ENCODE assay signal across 12 mouse cellular contexts in the genomic region with DNA sequence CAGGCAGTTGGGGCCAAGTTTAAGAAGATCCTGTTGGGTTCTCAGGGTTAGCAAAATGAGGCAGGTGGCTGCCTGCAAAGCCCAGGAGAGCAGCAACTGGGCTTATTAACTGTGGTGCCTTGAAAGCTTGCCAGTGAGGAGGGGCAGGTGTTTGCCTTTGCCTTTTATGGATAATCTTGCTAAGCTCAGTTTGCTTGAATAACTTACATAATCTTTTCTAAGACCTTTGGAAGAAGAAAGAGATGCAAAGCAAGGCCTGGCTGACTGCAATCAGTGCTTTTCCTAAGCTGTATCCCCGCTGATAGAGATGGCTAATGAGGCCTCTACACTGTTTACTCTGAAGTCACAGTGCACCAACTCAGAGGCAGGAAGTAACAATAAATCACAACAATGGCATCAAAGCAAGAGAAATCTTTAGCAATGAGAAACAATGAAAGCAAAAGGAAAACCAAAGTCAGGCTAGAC.
A peak's percentile ranks its signal among the peaks of the same experiment; 100 is the strongest.
DNase-seq lines count a peak whose midpoint lies in the region; ATAC-seq and TF ChIP-seq lines count a peak whose summit lies in the region.
"Had no signal": no experiment of that assay in that cellular context is flagged by ENCODE, and none has a peak within 500 bp of the region (broad histone marks: within the 10 kb centered on the region; RNA-seq: fewer than 3 reads in every experiment).

No protein-coding gene starts in this region.

- H3K9ac ChIP-seq in embryonic facial prominence, embryonic 14.5 days (ENCODE audit: low read depth, low read length), result no peak overlapping the region
- H3K9ac ChIP-seq in midbrain, embryonic 12.5 days (replicated peaks), result no peak overlapping the region
- H3K9ac ChIP-seq in midbrain, embryonic 16.5 days (ENCODE audit: low read depth, low read length), result no peak overlapping the region
- no peak overlapping the region for H3K9ac ChIP-seq in stomach, embryonic 16.5 days (ENCODE audit: low read length)
- H3K9ac ChIP-seq in hindbrain, embryonic 16.5 days (ENCODE audit: low read depth, low read length), result no peak overlapping the region

- 92% methylated on average over 1 of the region's 1 CpGs for WGBS in embryonic facial prominence, embryonic 14.5 days
- 66% methylated on average over 1 of the region's 1 CpGs for WGBS in embryonic facial prominence, embryonic 10.5 days
- WGBS in midbrain, embryonic 12.5 days, result 29% methylated on average over 1 of the region's 1 CpGs
- 31% methylated on average over 1 of the region's 1 CpGs for WGBS in midbrain, embryonic 16.5 days
- WGBS in lung, adult 2 months, result 46% methylated on average over 1 of the region's 1 CpGs
- 29% methylated on average over 1 of the region's 1 CpGs for WGBS in stomach, embryonic 16.5 days
- 60% methylated on average over 1 of the region's 1 CpGs for WGBS in hindbrain, embryonic 16.5 days

- peak; percentile 73 for DNase-seq in embryonic facial prominence, embryonic 14.5 days (ENCODE audit: low spot score)
- no peak for DNase-seq in embryonic facial prominence, embryonic 10.5 days (ENCODE audit: low spot score)
- peak; percentile 12 for DNase-seq in lung, adult 2 months
- no peak for DNase-seq in layer of hippocampus, postnatal 36 days
- DNase-seq: gastrocnemius, postnatal 10 days; heart, postnatal 14 days; right cerebral cortex, adult 18-20 months had no signal

- TF ChIP-seq CTCF in lung, adult 2 months (IDR thresholded peaks at IDR 0.05; ENCODE audit: insufficient read depth, low read length), result no peak

- no peaks in the 10 kb centered on the region for H3K27me3 ChIP-seq in embryonic facial prominence, embryonic 14.5 days (replicated peaks; ENCODE audit: control insufficient read depth, insufficient read depth, low read length)
- no peaks in the 10 kb centered on the region for H3K27me3 ChIP-seq in embryonic facial prominence, embryonic 10.5 days (replicated peaks; ENCODE audit: low read depth, poor library complexity, severe bottlenecking)
- no peaks in the 10 kb centered on the region for H3K27me3 ChIP-seq in midbrain, embryonic 12.5 days
- H3K27me3 ChIP-seq in midbrain, embryonic 16.5 days (ENCODE audit: control insufficient read depth, insufficient read depth, low read depth, low read length), result no peaks in the 10 kb centered on the region
- H3K27me3 ChIP-seq in stomach, embryonic 16.5 days (ENCODE audit: control insufficient read depth, insufficient read depth, low read length), result no peaks in the 10 kb centered on the region
- H3K27me3 ChIP-seq in hindbrain, embryonic 16.5 days (replicated peaks; ENCODE audit: control insufficient read depth, insufficient read depth, low read length), result no peaks in the 10 kb centered on the region

- H3K4me2 ChIP-seq in embryonic facial prominence, embryonic 14.5 days (ENCODE audit: low read depth, low read length), result no peak overlapping the region
- no peak overlapping the region for H3K4me2 ChIP-seq in midbrain, embryonic 12.5 days (replicated peaks)
- no peak overlapping the region for H3K4me2 ChIP-seq in midbrain, embryonic 16.5 days (ENCODE audit: low read length)
- no peak overlapping the region for H3K4me2 ChIP-seq in stomach, embryonic 16.5 days (ENCODE audit: low read depth, low read length)
- no peak overlapping the region for H3K4me2 ChIP-seq in hindbrain, embryonic 16.5 days (ENCODE audit: low read length)

- H3K27ac ChIP-seq in embryonic facial prominence, embryonic 14.5 days (replicated peaks; ENCODE audit: low read depth, low read length), result no peak overlapping the region
- H3K27ac ChIP-seq in embryonic facial prominence, embryonic 10.5 days (replicated peaks), result no peak overlapping the region
- no peak overlapping the region for H3K27ac ChIP-seq in midbrain, embryonic 12.5 days (replicated peaks)
- no peak overlapping the region for H3K27ac ChIP-seq in midbrain, embryonic 16.5 days (ENCODE audit: low read length)
- peak overlapping the region; percentile 13; the same call in 1 of the 2 replicates for H3K27ac ChIP-seq in stomach, embryonic 16.5 days (ENCODE audit: low read length)
- H3K27ac ChIP-seq in hindbrain, embryonic 16.5 days (ENCODE audit: low read depth, low read length), result no peak overlapping the region
- H3K27ac ChIP-seq: forebrain, embryonic 10.5 days had no signal

- TF ChIP-seq POLR2A in lung, adult 2 months (IDR thresholded peaks at IDR 0.05; ENCODE audit: borderline replicate concordance, extremely low read depth, low read depth, low read length), result no peak

- H3K4me1 ChIP-seq in embryonic facial prominence, embryonic 14.5 days (ENCODE audit: control insufficient read depth, insufficient read depth, low read length), result no peaks in the 10 kb centered on the region
- 0 out of 2 replicates have a peak, but pooled peaks cover 4% of the 10 kb centered on the region for H3K4me1 ChIP-seq in embryonic facial prominence, embryonic 10.5 days
- H3K4me1 ChIP-seq in midbrain, embryonic 12.5 days, result peaks cover 3% of the 10 kb centered on the region; the same call in 1 of the 2 replicates
- no peaks in the 10 kb centered on the region; the same call in 1 of the 2 replicates for H3K4me1 ChIP-seq in midbrain, embryonic 16.5 days (ENCODE audit: control insufficient read depth, insufficient read depth, low read length)
- H3K4me1 ChIP-seq in lung, adult 2 months (ENCODE audit: control insufficient read depth, insufficient read depth, low read length), result peaks cover 8% of the 10 kb centered on the region
- H3K4me1 ChIP-seq in stomach, embryonic 16.5 days (ENCODE audit: control insufficient read depth, insufficient read depth, low read length), result peaks cover 5% of the 10 kb centered on the region; the same call in 1 of the 2 replicates
- no peaks in the 10 kb centered on the region for H3K4me1 ChIP-seq in hindbrain, embryonic 16.5 days (ENCODE audit: control insufficient read depth, insufficient read depth, low read depth, low read length)

- H3K9me3 ChIP-seq in embryonic facial prominence, embryonic 14.5 days (ENCODE audit: control insufficient read depth, low read length), result peaks cover 14% of the 10 kb centered on the region
- H3K9me3 ChIP-seq in embryonic facial prominence, embryonic 10.5 days, result 0 out of 2 replicates have a peak, but pooled peaks cover 2% of the 10 kb centered on the region
- no peaks in the 10 kb centered on the region for H3K9me3 ChIP-seq in midbrain, embryonic 12.5 days
- H3K9me3 ChIP-seq in midbrain, embryonic 16.5 days (replicated peaks; ENCODE audit: control insufficient read depth, low read length, poor library complexity, severe bottlenecking), result peaks cover 5% of the 10 kb centered on the region; the same call in 1 of the 2 replicates
- H3K9me3 ChIP-seq in stomach, embryonic 16.5 days (replicated peaks; ENCODE audit: control insufficient read depth, low read length), result no peaks in the 10 kb centered on the region
- H3K9me3 ChIP-seq in hindbrain, embryonic 16.5 days (ENCODE audit: control insufficient read depth, low read length), result no peaks in the 10 kb centered on the region; the same call in none of the 2 replicates

- peak; percentile 35; the same call in 1 of the 2 replicates for ATAC-seq in embryonic facial prominence, embryonic 14.5 days (ENCODE audit: low read depth)
- ATAC-seq in midbrain, embryonic 12.5 days (ENCODE audit: low FRiP score, low read depth), result peak; percentile 48; the same call in 1 of the 2 replicates
- ATAC-seq in midbrain, embryonic 16.5 days, result no peak
- ATAC-seq in stomach, embryonic 16.5 days (ENCODE audit: insufficient read depth, low FRiP score), result peak; percentile 18; the same call in 1 of the 2 replicates
- no peak for ATAC-seq in hindbrain, embryonic 16.5 days

- no peak overlapping the region for H3K4me3 ChIP-seq in embryonic facial prominence, embryonic 14.5 days (ENCODE audit: low read depth, low read length)
- H3K4me3 ChIP-seq in embryonic facial prominence, embryonic 10.5 days, result no peak overlapping the region
- H3K4me3 ChIP-seq in midbrain, embryonic 12.5 days, result no peak overlapping the region
- no peak overlapping the region for H3K4me3 ChIP-seq in midbrain, embryonic 16.5 days (ENCODE audit: low read depth, low read length)
- no peak overlapping the region for H3K4me3 ChIP-seq in lung, adult 2 months (replicated peaks; ENCODE audit: extremely low read depth, low read depth, low read length)
- no peak overlapping the region for H3K4me3 ChIP-seq in stomach, embryonic 16.5 days (replicated peaks; ENCODE audit: low read length)
- no peak overlapping the region for H3K4me3 ChIP-seq in hindbrain, embryonic 16.5 days (ENCODE audit: low read length)
- H3K4me3 ChIP-seq: forebrain, embryonic 10.5 days had no signal

- peaks cover 18% of the 10 kb centered on the region; the same call in 1 of the 2 replicates for H3K36me3 ChIP-seq in embryonic facial prominence, embryonic 14.5 days (ENCODE audit: control insufficient read depth, insufficient read depth, low read length)
- H3K36me3 ChIP-seq in embryonic facial prominence, embryonic 10.5 days (replicated peaks), result peaks cover 29% of the 10 kb centered on the region
- H3K36me3 ChIP-seq in midbrain, embryonic 12.5 days, result no peaks in the 10 kb centered on the region
- no peaks in the 10 kb centered on the region for H3K36me3 ChIP-seq in midbrain, embryonic 16.5 days (ENCODE audit: control insufficient read depth, insufficient read depth, low read length)
- H3K36me3 ChIP-seq in stomach, embryonic 16.5 days (ENCODE audit: control insufficient read depth, insufficient read depth, low read length), result peaks cover 11% of the 10 kb centered on the region; the same call in 1 of the 2 replicates
- H3K36me3 ChIP-seq in hindbrain, embryonic 16.5 days (ENCODE audit: control insufficient read depth, insufficient read depth, low read length), result no peaks in the 10 kb centered on the region

Comparison
In these comparisons a context has a peak if more than half of its experiments do, and no peak if none do; other contexts are left out.
1. ATAC-seq: peak in embryonic facial prominence, embryonic 14.5 days (single experiment), midbrain, embryonic 12.5 days (single experiment) and stomach, embryonic 16.5 days (single experiment); none in midbrain, embryonic 16.5 days (single experiment) and hindbrain, embryonic 16.5 days (single experiment).
2. DNase-seq: peak in embryonic facial prominence, embryonic 14.5 days (single experiment) and lung, adult 2 months (single experiment); none in embryonic facial prominence, embryonic 10.5 days (single experiment) and layer of hippocampus, postnatal 36 days (0 of 2).